Mouse (Mus musculus): Measurements from ENCODE around the gene Tnfsf13.

- no peak for TF ChIP-seq POLR2A (IDR thresholded peaks at IDR 0.05; ENCODE audit: control insufficient read depth in 1 of 2, insufficient read depth in 1 of 2, low read depth in 1 of 2, low read length in 2 of 2, poor library complexity in 1 of 2)
- no peak for TF ChIP-seq EP300 (IDR thresholded peaks at IDR 0.05; ENCODE audit: low read depth in 1 of 2, low read length in 2 of 2)
- TF ChIP-seq MXI1 (IDR thresholded peaks at IDR 0.05; ENCODE audit: low read depth, low read length), result no peak
- TF ChIP-seq CTCF (IDR thresholded peaks at IDR 0.05 in 2 of 3, conservative IDR thresholded peaks at IDR 0.05 in 1 of 3; ENCODE audit: control insufficient read depth in 1 of 3, insufficient read depth in 1 of 3, low read depth in 2 of 3, low read length in 3 of 3, poor library complexity in 1 of 3, severe bottlenecking in 1 of 3), result no peak
These were observed 11.8 kb upstream of the Tnfsf13 start for GRCm38 (mm10) chr11:69697396-69697795.

Data from MEL (cell line).